Mouse (Mus musculus): ENCODE results near the gene Tmem91.

Tmem91 gene

DNA sequence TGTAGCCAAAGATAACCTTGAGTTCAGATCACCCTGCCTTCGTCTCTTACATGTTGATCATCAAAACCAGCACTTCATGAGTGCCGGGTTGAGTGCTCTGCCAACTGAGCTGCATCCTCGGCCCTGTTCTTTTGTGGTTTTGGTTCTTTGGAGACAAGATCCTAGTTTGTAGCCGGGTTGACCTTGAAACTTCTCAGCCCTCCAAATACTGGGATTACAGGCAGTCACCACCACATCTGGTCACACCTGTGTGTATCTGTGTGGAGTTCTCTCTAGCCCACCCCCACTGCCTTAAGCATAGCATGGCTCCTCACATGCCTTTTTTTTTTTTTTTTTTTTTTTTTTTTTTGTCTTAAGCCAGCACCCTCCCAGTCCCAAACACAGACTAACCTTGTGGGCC lies 4.9 kb downstream of the Tmem91 start:
- in situ Hi-C loops (cut with MseI, MboI), result no loop called here

DNA sequence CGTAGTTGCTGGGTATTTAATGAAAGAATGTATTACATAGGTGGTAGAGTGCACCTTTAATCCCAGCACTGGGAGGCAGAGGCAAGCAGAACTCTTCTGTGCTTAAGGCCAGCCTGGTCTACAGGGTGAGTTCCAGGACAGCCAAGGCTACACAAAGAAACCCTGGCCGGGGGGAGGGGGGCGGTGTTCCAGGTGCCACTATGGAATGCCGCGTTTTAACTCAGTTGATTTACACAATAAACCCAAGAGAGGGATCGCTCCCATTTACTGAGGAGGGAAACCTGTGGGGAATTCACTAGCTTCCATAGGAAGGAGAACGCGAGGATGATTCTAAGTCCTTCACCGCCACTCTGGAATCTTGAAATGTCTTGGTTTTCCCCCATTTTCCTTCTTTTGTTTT lies 5.3 kb downstream of the Tmem91 start:
- in situ Hi-C loops (cut with MseI, MboI), result no loop called here

DNA sequence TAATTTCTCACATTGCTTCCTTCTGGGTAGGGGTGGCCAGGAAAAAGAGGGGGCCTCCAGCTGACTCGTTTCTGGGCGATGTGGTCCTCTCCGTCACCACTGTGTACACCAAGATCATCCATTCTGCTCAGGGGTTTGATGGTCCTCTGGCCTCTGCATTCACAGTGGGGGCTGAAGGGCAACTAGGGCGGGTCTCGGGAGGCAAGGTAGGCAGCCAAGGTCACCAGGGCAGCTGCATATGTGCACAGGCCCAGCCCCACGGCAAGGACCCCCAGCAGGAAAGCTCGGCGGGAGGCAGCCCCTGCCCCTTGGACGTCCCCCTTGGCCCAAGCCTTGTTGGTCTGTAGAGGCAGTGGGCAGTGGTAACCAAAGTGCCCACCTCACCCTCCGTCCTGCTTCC lies 5.8 kb downstream of the Tmem91 start:
- in situ Hi-C loops (cut with MseI, MboI), result no loop called here

GRCm38 (mm10) chr7:25666381-25666780 lies 8.6 kb downstream of the Tmem91 start:
- in situ Hi-C loops (cut with MseI, MboI), result no loop called here

DNA sequence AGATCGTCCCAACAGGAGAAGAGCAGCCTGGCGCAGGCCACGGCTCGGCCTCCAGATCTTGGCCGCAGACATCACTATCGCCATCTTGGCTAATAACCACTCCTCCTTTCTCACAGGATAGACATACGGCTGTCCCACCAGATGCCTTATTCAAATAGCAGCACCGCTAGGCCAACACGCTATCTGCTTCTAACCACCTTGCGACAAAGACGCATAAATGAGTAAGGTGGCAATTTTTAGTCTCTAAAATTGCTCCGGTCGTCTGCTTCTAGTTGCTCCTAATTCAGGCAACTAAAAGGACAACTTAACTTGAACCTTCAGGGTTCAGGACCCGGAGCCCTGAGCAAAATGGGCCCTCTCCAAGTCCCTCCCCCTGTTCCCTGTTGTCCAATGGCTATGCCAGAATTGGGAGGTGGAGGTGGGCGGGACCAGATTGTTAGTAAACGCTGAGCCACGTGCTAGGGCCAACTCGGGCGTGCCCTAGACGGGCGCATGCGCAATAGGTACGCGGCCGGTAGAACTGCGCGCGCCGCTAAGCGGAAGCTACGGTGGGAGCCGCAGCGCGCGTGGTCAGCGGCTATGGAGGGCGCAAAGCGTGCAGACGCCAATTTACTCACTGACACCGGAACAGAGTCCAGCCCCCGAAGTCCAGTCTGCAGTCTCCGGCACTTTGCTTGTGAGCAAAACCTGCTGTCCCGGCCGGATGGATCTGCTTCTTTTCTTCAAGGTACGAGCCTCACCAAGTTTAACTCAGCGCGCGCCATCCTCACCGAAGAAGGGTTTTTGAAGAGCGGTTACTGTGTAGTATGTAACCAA lies 16.1 kb downstream of the Tmem91 start, which contains the start of the genes Bckdha and Exosc5:
Gene Bckdha, minus strand, starts transcription at position 325 of the 816 bp plus-strand sequence.
Gene Exosc5, plus strand, starts transcription at position 508 of the 816 bp plus-strand sequence.
- in situ Hi-C loops (cut with MseI, MboI), result no loop called here

DNA sequence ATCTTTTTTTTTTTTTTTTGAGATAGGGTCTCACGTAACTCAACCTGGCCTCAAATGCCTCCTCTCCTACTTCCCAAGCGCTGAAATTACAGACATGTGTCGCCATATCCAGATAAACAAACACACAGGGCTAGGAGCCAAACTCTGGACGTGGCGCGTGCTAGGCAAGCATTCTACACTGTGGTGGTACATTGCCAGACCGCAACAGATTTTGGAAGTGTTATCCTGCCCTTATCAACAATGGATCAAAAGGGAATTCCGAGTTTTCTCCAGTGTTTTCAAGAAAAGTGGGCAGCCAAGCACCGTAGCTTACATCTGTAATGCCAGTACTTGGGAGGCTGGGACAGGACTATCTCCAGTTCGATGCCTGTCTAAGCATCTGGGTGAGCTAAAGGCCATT lies 17.2 kb downstream of the Tmem91 start:
- in situ Hi-C loops (cut with MseI, MboI), result no loop called here

DNA sequence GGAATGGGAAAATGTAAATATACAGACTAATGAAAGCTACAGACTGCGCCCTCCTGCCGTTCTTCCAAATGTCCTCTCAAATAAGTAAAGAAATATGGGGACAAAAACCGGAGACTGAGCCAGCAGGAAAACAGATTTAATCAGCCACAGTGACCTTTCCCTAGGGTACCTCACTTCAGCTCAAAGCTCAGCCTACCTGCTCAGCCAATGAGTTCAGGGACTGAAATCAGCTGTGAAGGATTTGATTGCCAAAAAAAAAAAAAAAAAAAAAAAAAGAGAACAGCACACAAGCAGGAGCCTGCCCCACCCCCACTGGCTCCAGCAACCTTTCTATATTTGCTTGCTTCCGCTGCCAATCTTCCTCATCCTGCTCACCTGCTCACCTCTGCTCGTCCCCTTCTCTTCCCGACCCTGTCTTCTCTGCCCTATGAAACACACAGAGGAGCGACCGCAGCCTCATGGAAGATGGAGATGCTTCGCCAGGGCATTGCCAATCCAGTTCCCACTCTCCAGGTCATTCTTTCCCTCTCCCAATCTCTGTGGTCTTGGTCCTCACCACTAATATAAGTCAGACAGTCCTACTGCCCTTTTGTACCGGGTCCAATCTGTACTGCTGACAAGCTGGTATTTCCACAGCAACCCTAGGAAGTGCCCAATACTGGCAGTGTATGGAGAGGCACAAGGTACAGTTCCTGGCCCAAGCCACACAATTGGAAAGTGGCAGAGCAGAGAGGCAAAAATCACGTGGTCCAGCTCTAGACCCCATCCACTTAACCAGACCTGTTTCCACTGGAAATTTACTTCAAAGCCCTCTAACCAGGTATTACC lies 19.2 kb downstream of the Tmem91 start:
- in situ Hi-C loops (cut with MseI, MboI), result no loop called here

DNA sequence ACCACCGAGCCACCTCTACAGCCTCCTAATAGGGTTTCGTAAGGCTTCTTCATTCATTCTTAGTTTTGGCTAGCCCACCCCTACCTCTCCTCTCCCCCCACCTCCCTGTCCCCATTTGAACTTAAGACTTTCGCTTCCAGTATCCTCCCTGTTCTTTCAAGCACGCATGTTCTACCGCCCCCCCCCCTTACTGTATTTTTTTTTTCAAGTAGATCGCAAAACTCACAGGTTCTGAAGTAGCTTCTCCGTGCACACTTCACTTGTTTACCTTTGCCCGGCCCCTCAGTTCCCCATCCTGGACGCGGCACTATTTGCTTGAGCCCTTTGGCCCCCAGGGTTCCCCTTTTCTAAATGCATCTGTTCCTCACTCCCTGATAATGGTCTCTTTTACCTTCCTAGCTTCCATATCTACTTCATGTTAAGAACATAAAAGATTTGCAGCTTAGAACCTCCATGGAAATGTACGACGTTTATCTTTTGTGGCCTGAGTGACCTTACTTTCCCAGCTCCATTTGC lies 22.7 kb downstream of the Tmem91 start:
- in situ Hi-C loops (cut with MseI, MboI), result no loop called here

DNA sequence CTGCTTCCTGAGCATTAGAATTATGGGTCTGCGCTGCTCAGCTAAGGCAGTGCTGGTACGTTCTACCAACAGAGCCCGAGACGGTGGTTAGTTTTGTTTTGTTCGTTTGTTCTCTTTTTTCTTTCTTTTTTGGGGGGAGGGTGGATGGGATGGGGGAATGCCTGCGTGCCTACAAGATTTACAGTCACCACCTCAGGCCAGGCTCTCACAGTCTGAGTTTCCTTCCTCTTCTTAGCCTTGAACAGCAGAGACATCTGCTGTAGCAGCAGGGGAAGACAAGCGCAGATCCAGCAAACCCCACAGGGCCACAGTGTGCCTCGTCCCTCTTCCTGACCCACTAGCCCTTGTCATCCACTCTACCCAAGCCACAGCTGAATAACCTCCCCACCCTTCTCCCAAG lies 23.7 kb downstream of the Tmem91 start:
- in situ Hi-C loops (cut with MseI, MboI), result no loop called here

GRCm38 (mm10) chr7:25649839-25650238 lies 25.1 kb downstream of the Tmem91 start:
- in situ Hi-C loops (cut with MseI, MboI), result no loop called here

DNA sequence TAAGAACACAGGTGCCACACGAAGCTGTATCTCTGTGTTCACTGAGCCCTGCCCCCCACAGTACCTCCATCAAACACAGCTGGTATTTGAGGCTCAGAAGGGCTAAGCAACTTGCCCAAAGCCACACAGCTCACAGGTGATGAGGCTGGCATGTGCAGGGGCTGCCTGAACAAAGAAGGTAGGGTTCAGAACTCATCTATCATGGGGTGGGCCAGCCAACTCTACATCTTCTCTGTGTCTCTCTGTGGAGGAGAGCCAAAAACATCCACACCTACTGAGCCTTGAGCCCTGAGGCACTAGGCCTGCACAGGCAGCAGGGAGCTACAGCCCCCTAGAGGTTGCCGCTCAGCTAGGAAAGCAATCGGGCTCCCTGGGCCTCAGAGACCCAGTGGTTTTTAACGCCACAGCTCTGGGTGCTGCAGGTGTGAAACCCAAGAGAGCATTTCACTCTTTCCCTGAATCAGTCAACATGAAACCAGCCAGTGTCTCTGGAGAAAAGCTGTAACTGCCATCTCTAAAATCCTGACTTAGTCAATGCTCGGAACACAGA lies 27.3 kb downstream of the Tmem91 start:
- in situ Hi-C loops (cut with MseI, MboI), result no loop called here

- in situ Hi-C loops (cut with MseI, MboI), result no loop called here
Measured at GRCm38 (mm10) chr7:25645074-25645473, 29.9 kb downstream of the Tmem91 start.

- in situ Hi-C loops (cut with MseI, MboI), result no loop called here
Measured at GRCm38 (mm10) chr7:25644631-25645030, 30.3 kb downstream of the Tmem91 start.

GRCm38 (mm10) chr7:25644136-25644535 lies 30.8 kb downstream of the Tmem91 start:
- in situ Hi-C loops (cut with MseI, MboI), result no loop called here

DNA sequence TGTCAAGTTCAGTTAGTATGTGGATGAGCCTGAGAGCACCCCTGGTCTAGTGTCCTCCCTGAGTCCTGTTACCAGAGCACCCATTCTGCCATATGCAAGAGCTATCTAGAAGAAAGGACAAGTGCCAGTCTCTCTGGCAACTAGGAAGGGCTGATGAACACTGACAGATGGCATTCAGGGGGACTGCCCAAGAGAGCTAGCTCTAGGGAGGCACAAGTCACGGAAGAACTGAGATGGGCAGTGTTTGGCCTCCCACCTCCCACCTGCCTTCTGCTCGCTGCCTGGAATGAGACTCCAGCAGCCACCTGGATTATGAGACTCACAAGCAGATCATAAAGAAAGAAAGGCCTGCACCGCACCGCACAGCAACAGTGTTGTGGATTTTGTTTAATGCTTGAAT lies 35.2 kb downstream of the Tmem91 start:
- in situ Hi-C loops (cut with MseI, MboI), result no loop called here

DNA sequence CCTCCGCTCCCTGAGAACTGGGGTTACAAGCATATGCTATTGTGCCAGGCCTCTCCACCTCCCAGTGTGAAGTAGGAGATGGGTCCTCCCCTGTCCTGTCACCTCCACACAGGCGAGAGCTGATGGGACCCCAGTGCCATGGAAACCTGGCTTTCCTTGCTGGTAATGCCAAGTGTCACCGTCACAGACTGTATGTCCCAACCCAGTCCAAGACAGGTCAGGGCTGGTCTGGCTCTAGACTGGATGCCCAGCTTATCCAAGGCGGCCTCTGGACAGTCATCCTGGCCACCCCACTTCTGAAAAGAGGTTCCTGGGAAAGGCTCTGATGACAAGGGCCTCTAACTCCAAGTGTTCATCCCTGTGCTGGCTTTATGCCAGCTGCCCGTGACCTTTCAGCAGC lies 37.9 kb downstream of the Tmem91 start:
- in situ Hi-C loops (cut with MseI, MboI), result no loop called here

GRCm38 (mm10) chr7:25636373-25636772 lies 38.6 kb downstream of the Tmem91 start:
- in situ Hi-C loops (cut with MseI, MboI), result no loop called here

GRCm38 (mm10) chr7:25632679-25633078 lies 42.3 kb downstream of the Tmem91 start:
- in situ Hi-C loops (cut with MseI, MboI), result no loop called here

DNA sequence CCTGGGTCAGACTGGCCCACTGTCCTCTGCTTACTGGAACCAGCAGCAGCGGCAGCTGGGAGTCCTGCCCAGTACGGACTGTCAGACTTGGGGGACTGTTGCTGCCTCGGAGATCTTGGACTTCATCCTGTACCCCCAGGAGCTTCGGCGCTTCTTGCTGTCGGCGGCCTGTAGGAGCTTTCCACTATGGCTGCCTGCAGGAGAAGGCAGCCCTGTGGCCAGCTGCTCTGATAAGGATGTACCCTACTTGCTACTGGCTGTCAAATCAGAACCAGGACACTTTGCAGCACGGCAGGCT lies 46.7 kb downstream of the Tmem91 start:
- in situ Hi-C loops (cut with MseI, MboI), result no loop called here

GRCm38 (mm10) chr7:25627431-25628322 lies 47.3 kb downstream of the Tmem91 start:
- in situ Hi-C loops (cut with MseI, MboI), result no loop called here

Measured in mouse trophoblast stem cell (cell line).